Mouse (Mus musculus) thymus, adult 2 months (tissue): ENCODE data around the gene Spns2.

ENCODE experiments used
- CTCF ChIP-seq: fragments of 200-500 bp; IDR thresholded peaks from 2 replicates; pipeline ENCODE4 v1.5.1; 2012; ENCODE audit warnings: mild to moderate bottlenecking, control low read depth, low read length, moderate library complexity, borderline replicate concordance; ENCODE audit not compliant: control insufficient read depth, poor library complexity, insufficient read depth; ENCODE audit errors: extremely low read depth
- POLR2A ChIP-seq: fragments of 200-500 bp; IDR thresholded peaks from 2 replicates; pipeline ENCODE4 v1.6.1; 2012; ENCODE audit warnings: mild to moderate bottlenecking, low read length, control low read depth, moderate library complexity; ENCODE audit not compliant: control insufficient read depth, poor library complexity, insufficient read depth; ENCODE audit errors: extremely low read depth

DNA sequence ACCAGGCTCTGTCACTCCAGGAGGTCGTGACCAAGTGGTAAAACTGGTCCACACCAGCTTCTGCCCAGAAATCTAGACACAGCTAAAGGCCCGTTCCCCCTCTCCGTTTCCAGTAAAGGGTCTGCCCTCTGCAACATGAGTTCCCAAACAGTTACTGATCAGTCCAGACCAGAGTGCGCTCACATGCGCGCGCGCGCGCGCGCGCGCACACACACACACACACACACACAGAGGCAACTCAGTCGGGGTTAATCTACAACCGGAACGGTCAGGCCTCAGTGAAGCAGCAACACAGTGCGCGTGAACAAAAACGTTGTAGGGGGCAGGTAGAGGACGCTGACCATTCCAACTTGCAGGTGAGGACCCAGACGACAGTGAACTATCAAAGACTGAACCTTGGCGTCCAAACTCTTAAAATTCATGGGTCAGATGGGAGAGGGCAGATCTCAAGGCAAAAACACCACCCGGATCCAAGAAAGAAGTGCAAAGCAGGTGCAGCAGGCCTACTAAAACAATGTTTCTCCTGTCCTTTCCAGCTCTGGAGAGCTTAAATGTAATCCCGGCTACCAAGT, 79.1 kb downstream of the Spns2 start:
- TF ChIP-seq CTCF (no peak), POLR2A (no peak)
